Comparison of ENCODE assay signal across 10 mouse cellular contexts in genomic region chr17:83937576-83937975, GRCm38 (mm10).
DNase-seq lines count a peak whose midpoint lies in the region; ATAC-seq and TF ChIP-seq lines count a peak whose summit lies in the region.
"Had no signal": no experiment of that assay in that cellular context is flagged by ENCODE, and none has a peak within 500 bp of the region (broad histone marks: within the 10 kb centered on the region; RNA-seq: fewer than 3 reads in every experiment).

No protein-coding gene starts in this region.

- peaks cover 28% of the 10 kb centered on the region for H3K4me1 ChIP-seq in kidney, postnatal 0 days (replicated peaks; ENCODE audit: insufficient read depth, low read length)
- H3K4me1 ChIP-seq in midbrain, embryonic 15.5 days: peaks cover 17% of the 10 kb centered on the region
- H3K4me1 ChIP-seq in intestine, embryonic 15.5 days (replicated peaks): peaks cover 23% of the 10 kb centered on the region

- no peaks in the 10 kb centered on the region for H3K9me3 ChIP-seq in kidney, postnatal 0 days (replicated peaks; ENCODE audit: low read length)
- no peaks in the 10 kb centered on the region for H3K9me3 ChIP-seq in midbrain, embryonic 15.5 days
- no peaks in the 10 kb centered on the region for H3K9me3 ChIP-seq in intestine, embryonic 15.5 days
- H3K9me3 ChIP-seq: heart, embryonic 15.5 days had no signal

- H3K36me3 ChIP-seq in kidney, postnatal 0 days (ENCODE audit: insufficient read depth, low read length): no peaks in the 10 kb centered on the region
- no peaks in the 10 kb centered on the region for H3K36me3 ChIP-seq in midbrain, embryonic 15.5 days (replicated peaks)
- no peaks in the 10 kb centered on the region for H3K36me3 ChIP-seq in intestine, embryonic 15.5 days
- H3K36me3 ChIP-seq: heart, embryonic 15.5 days had no signal

- H3K27me3 ChIP-seq in kidney, postnatal 0 days (ENCODE audit: insufficient read depth, low read length): no peaks in the 10 kb centered on the region
- no peaks in the 10 kb centered on the region for H3K27me3 ChIP-seq in midbrain, embryonic 15.5 days (replicated peaks)
- H3K27me3 ChIP-seq in intestine, embryonic 15.5 days (replicated peaks): no peaks in the 10 kb centered on the region
- H3K27me3 ChIP-seq: heart, embryonic 15.5 days had no signal

- TF ChIP-seq CTCF in kidney, postnatal 0 days (IDR thresholded peaks at IDR 0.05; ENCODE audit: low read depth): no peak

- H3K4me2 ChIP-seq in kidney, postnatal 0 days (ENCODE audit: low read length): no peak overlapping the region
- H3K4me2 ChIP-seq in midbrain, embryonic 15.5 days: no peak overlapping the region
- H3K4me2 ChIP-seq in intestine, embryonic 15.5 days (replicated peaks): no peak overlapping the region
- H3K4me2 ChIP-seq: heart, embryonic 15.5 days had no signal

- no peak for ATAC-seq in cerebellum, adult (ENCODE audit: insufficient number of reproducible peaks, low FRiP score, low TSS enrichment)
- ATAC-seq in kidney, postnatal 0 days (replicated peaks; ENCODE audit: low FRiP score, low read depth): no peak
- 0 out of 2 replicates have a peak, but pooled peaks have one; percentile 9 for ATAC-seq in midbrain, embryonic 15.5 days (replicated peaks)
- no peak for ATAC-seq in monocyte, adult 5-6 weeks (replicated peaks; ENCODE audit: insufficient number of reproducible peaks, low FRiP score, low TSS enrichment, poor library complexity, severe bottlenecking)
- ATAC-seq in intestine, embryonic 15.5 days: no peak

- peak; percentile 49 to 50 for DNase-seq in cerebellum, postnatal 14 days
- DNase-seq in retina, postnatal 1 day: peak; percentile 50
- DNase-seq in retina, embryonic 14.5 days (ENCODE audit: low spot score): no peak
- no peak for DNase-seq in kidney, postnatal 0 days (ENCODE audit: low spot score)

- no peak overlapping the region for H3K4me3 ChIP-seq in kidney, postnatal 0 days (replicated peaks; ENCODE audit: low read depth, low read length)
- H3K4me3 ChIP-seq in midbrain, embryonic 15.5 days: no peak overlapping the region
- H3K4me3 ChIP-seq in intestine, embryonic 15.5 days (replicated peaks): no peak overlapping the region
- H3K4me3 ChIP-seq: heart, embryonic 15.5 days had no signal

- 17% methylated on average over 10 of the region's 10 CpGs for WGBS in kidney, postnatal 0 days
- WGBS in midbrain, embryonic 15.5 days: 22% methylated on average over 10 of the region's 10 CpGs
- 40% methylated on average over 10 of the region's 10 CpGs for WGBS in intestine, embryonic 15.5 days

- peak overlapping the region; percentile 73; the same call in 1 of the 2 replicates for H3K27ac ChIP-seq in kidney, postnatal 0 days
- H3K27ac ChIP-seq in midbrain, embryonic 15.5 days: 0 out of 2 replicates have a peak overlapping the region, but pooled peaks have one; percentile 25
- H3K27ac ChIP-seq in intestine, embryonic 15.5 days: no peak overlapping the region
- H3K27ac ChIP-seq: macrophage had no signal

- H3K9ac ChIP-seq in kidney, postnatal 0 days (ENCODE audit: low read depth, low read length): no peak overlapping the region
- H3K9ac ChIP-seq in midbrain, embryonic 15.5 days: no peak overlapping the region
- no peak overlapping the region for H3K9ac ChIP-seq in intestine, embryonic 15.5 days
- H3K9ac ChIP-seq: heart, embryonic 15.5 days had no signal

Comparison
In these comparisons a context has a peak if more than half of its experiments do, and no peak if none do; other contexts are left out.
1. DNase-seq: peak in cerebellum, postnatal 14 days (2 of 2) and retina, postnatal 1 day (single experiment); none in retina, embryonic 14.5 days (single experiment) and kidney, postnatal 0 days (single experiment).